ENCODE assay signal across 21 mouse cellular contexts in the genomic region with DNA sequence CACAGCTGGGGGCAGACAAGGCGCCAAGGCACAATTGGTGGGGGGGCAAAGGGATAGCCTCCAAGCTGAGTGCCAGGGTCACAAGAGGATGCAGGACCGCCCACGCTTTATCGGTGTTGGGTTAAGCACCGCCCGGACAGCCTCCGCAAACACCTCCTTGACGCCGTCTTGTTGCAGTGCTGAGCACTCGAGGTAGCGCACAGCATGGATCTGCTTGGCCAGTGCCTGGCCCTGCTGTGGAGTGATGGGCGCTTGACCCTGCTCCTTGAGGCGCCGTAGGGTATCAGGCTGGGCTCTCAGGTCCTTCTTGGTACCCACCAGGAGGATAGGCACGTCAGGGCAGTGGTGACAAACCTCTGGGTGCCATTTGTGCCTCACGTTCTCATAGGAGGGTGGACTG. TPM values are rescaled to one million over a fixed set of nuclear protein-coding genes. Genes with fewer than 3 reads are reported as not detected.
A peak's percentile ranks its signal among the peaks of the same experiment; 100 is the strongest.
DNase-seq lines count a peak whose midpoint lies in the region; ATAC-seq and TF ChIP-seq lines count a peak whose summit lies in the region.
"Had no signal": no experiment of that assay in that cellular context is flagged by ENCODE, and none has a peak within 500 bp of the region (broad histone marks: within the 10 kb centered on the region; RNA-seq: fewer than 3 reads in every experiment).

No protein-coding gene starts in this region.

- H3K9ac ChIP-seq in midbrain, embryonic 13.5 days (replicated peaks) = no peak overlapping the region
- no peak overlapping the region for H3K9ac ChIP-seq in midbrain, embryonic 14.5 days (replicated peaks; ENCODE audit: low read length)
- H3K9ac ChIP-seq: forebrain, embryonic 13.5 days; hindbrain, embryonic 12.5 days; limb, embryonic 12.5 days; stomach, embryonic 15.5 days had no signal

- no peak for TF ChIP-seq CTCF in layer of hippocampus, adult 2 months (conservative IDR thresholded peaks at IDR 0.05)
- no peak for TF ChIP-seq CTCF in G1E (IDR thresholded peaks at IDR 0.05; ENCODE audit: low read depth, low read length)

- no peaks in the 10 kb centered on the region for H3K4me1 ChIP-seq in midbrain, embryonic 13.5 days (replicated peaks)
- H3K4me1 ChIP-seq in midbrain, embryonic 14.5 days (ENCODE audit: control insufficient read depth, insufficient read depth, low read length) = no peaks in the 10 kb centered on the region
- peaks cover 72% of the 10 kb centered on the region for H3K4me1 ChIP-seq in G1E (ENCODE audit: insufficient read depth, low read depth, low read length)
- H3K4me1 ChIP-seq: forebrain, embryonic 13.5 days; hindbrain, embryonic 12.5 days; limb, embryonic 12.5 days had no signal

- H3K27ac ChIP-seq in layer of hippocampus, adult 2 months = peak overlapping the region; percentile 72
- no peak overlapping the region for H3K27ac ChIP-seq in midbrain, embryonic 13.5 days
- no peak overlapping the region for H3K27ac ChIP-seq in midbrain, embryonic 14.5 days (replicated peaks; ENCODE audit: low read depth, low read length)
- H3K27ac ChIP-seq: forebrain, embryonic 13.5 days; hindbrain, embryonic 12.5 days; kidney, postnatal 0 days; left cerebral cortex, adult 2 months; limb, embryonic 12.5 days; stomach, embryonic 15.5 days had no signal

- peak; percentile 15; the same call in 1 of the 2 replicates for ATAC-seq in midbrain, embryonic 13.5 days
- no peak; the same call in 1 of the 2 replicates for ATAC-seq in midbrain, embryonic 14.5 days (ENCODE audit: low FRiP score, low TSS enrichment)
- ATAC-seq in G1E (ENCODE audit: extremely low read depth, insufficient number of reproducible peaks, low FRiP score, poor library complexity, severe bottlenecking) = no peak
- ATAC-seq: forebrain, embryonic 13.5 days; intestine, postnatal 0 days had no signal

- no peak overlapping the region for H3K4me3 ChIP-seq in layer of hippocampus, adult 2 months
- no peak overlapping the region for H3K4me3 ChIP-seq in midbrain, embryonic 13.5 days (replicated peaks)
- H3K4me3 ChIP-seq in midbrain, embryonic 14.5 days (replicated peaks; ENCODE audit: low read depth, low read length) = no peak overlapping the region
- H3K4me3 ChIP-seq in G1E (ENCODE audit: low read depth, low read length) = 0 out of 2 replicates have a peak overlapping the region, but pooled peaks have one; percentile 3
- H3K4me3 ChIP-seq: forebrain, embryonic 13.5 days; hindbrain, embryonic 12.5 days; left cerebral cortex, adult 2 months; limb, embryonic 12.5 days; stomach, embryonic 15.5 days had no signal

- H3K27me3 ChIP-seq in midbrain, embryonic 13.5 days = no peaks in the 10 kb centered on the region
- H3K27me3 ChIP-seq in midbrain, embryonic 14.5 days (ENCODE audit: control insufficient read depth, insufficient read depth, low read length) = no peaks in the 10 kb centered on the region
- no peaks in the 10 kb centered on the region for H3K27me3 ChIP-seq in G1E (ENCODE audit: insufficient read depth, low read length)
- H3K27me3 ChIP-seq: forebrain, embryonic 13.5 days; hindbrain, embryonic 12.5 days; limb, embryonic 12.5 days; stomach, embryonic 15.5 days had no signal

- WGBS in midbrain, embryonic 13.5 days = 94% methylated on average over 16 of the region's 16 CpGs
- WGBS in midbrain, embryonic 14.5 days = 95% methylated on average over 16 of the region's 16 CpGs

- no peak overlapping the region for H3K4me2 ChIP-seq in midbrain, embryonic 13.5 days (replicated peaks)
- H3K4me2 ChIP-seq in midbrain, embryonic 14.5 days (ENCODE audit: low read length) = no peak overlapping the region
- H3K4me2 ChIP-seq: forebrain, embryonic 13.5 days; hindbrain, embryonic 12.5 days; limb, embryonic 12.5 days; liver, embryonic 11.5 days; stomach, embryonic 15.5 days had no signal

- peaks cover 48% of the 10 kb centered on the region for H3K36me3 ChIP-seq in midbrain, embryonic 13.5 days
- H3K36me3 ChIP-seq in midbrain, embryonic 14.5 days (ENCODE audit: control insufficient read depth, insufficient read depth, low read length) = peaks cover 31% of the 10 kb centered on the region
- H3K36me3 ChIP-seq in G1E (replicated peaks) = peaks cover 95% of the 10 kb centered on the region

- H3K9me3 ChIP-seq in midbrain, embryonic 13.5 days = no peaks in the 10 kb centered on the region
- H3K9me3 ChIP-seq in midbrain, embryonic 14.5 days (ENCODE audit: control insufficient read depth, low read length) = no peaks in the 10 kb centered on the region
- no peaks in the 10 kb centered on the region for H3K9me3 ChIP-seq in G1E (replicated peaks)
- H3K9me3 ChIP-seq: forebrain, embryonic 13.5 days; hindbrain, embryonic 12.5 days; limb, embryonic 12.5 days; stomach, embryonic 15.5 days had no signal

- intact Hi-C loops in heart, postnatal 14 days (cut with DNase I) = no loop called here

- DNase-seq in heart, adult 11 months = peak; percentile 90
- no peak for DNase-seq in heart, postnatal 14 days
- no peak for DNase-seq in layer of hippocampus, adult 2 months (ENCODE audit: low spot score in 2 of 2)
- no peak for DNase-seq in layer of hippocampus, postnatal 25 days (ENCODE audit: extremely low spot score in 1 of 2, low spot score in 1 of 2)
- DNase-seq in midbrain, embryonic 14.5 days = no peak
- DNase-seq in G1E (ENCODE audit: low spot score) = no peak
- DNase-seq in cerebellum, adult 11-12 months = no peak
- DNase-seq: adrenal gland, postnatal 25 days; cerebellum, postnatal 25 days; gastrocnemius, postnatal 10 days; lung, postnatal 36 days; right cerebral cortex, postnatal 25 days had no signal

RNA-seq across cellular contexts. Expression of a gene that starts 16.3 kb away (rescaled TPM):
- 10 to 100 TPM; 30.8 to 31.9 TPM for total RNA-seq in heart, postnatal 14 days (2021)
- total RNA-seq in layer of hippocampus, adult 2 months (2021) = 10 to 100 TPM; 23.4 to 23.9 TPM
- total RNA-seq in layer of hippocampus, postnatal 25 days (2021) = 10 to 100 TPM; 28.9 to 30.2 TPM
- polyA plus RNA-seq in midbrain, embryonic 13.5 days (2015; fragmentation: Nextera tagmentation; extraction: Ambion mirVana) = 14.4 and 17.6 TPM in 2 replicates
- 9.7 and 15.7 TPM in 2 replicates for polyA plus RNA-seq in midbrain, embryonic 14.5 days (2014; fragmentation: Nextera tagmentation; extraction: Ambion mirVana)
- 240 and 241 TPM in 2 replicates for total RNA-seq in G1E (2014; fragmentation: Nextera tagmentation)
- 50.4 and 68.5 TPM in 2 replicates for total RNA-seq in G1E (2017)
- 121 and 212 TPM in 2 replicates for polyA plus RNA-seq in G1E (2012)

RNA-seq across cellular contexts. Expression of a gene that starts 28.0 kb away (rescaled TPM):
- 10 to 100 TPM; 25.8 to 30.2 TPM for total RNA-seq in heart, postnatal 14 days (2021)
- total RNA-seq in layer of hippocampus, adult 2 months (2021) = 10 to 100 TPM; 61.3 to 66.8 TPM
- 10 to 100 TPM; 67.7 to 70.4 TPM for total RNA-seq in layer of hippocampus, postnatal 25 days (2021)
- 8.1 and 8.5 TPM in 2 replicates for polyA plus RNA-seq in midbrain, embryonic 13.5 days (2015; fragmentation: Nextera tagmentation; extraction: Ambion mirVana)
- polyA plus RNA-seq in midbrain, embryonic 14.5 days (2014; fragmentation: Nextera tagmentation; extraction: Ambion mirVana) = 9.5 and 11.3 TPM in 2 replicates
- total RNA-seq in G1E (2014; fragmentation: Nextera tagmentation) (25.8 and 27.3 TPM in 2 replicates), G1E (2017) (24.2 and 25.1 TPM in 2 replicates)
- 20.2 and 35.8 TPM in 2 replicates for polyA plus RNA-seq in G1E (2012)

RNA-seq across cellular contexts. Expression of a gene that starts 29.6 kb away (rescaled TPM):
- total RNA-seq in heart, postnatal 14 days (2021) = 10 to 100 TPM; 54.4 to 55.7 TPM
- total RNA-seq in layer of hippocampus, adult 2 months (2021) = 10 to 100 TPM; 24.3 to 30.6 TPM
- 10 to 100 TPM; 27.7 to 34.0 TPM for total RNA-seq in layer of hippocampus, postnatal 25 days (2021)
- 50.1 and 51.6 TPM in 2 replicates for polyA plus RNA-seq in midbrain, embryonic 13.5 days (2015; fragmentation: Nextera tagmentation; extraction: Ambion mirVana)
- polyA plus RNA-seq in midbrain, embryonic 14.5 days (2014; fragmentation: Nextera tagmentation; extraction: Ambion mirVana) = 47.9 and 55.8 TPM in 2 replicates
- total RNA-seq in G1E (2014; fragmentation: Nextera tagmentation) (60.1 and 61.9 TPM in 2 replicates), G1E (2017) (24.1 and 27.8 TPM in 2 replicates)
- polyA plus RNA-seq in G1E (2012) = 18.0 and 19.1 TPM in 2 replicates

RNA-seq across cellular contexts. Expression of a gene that starts 29.6 kb away (rescaled TPM):
- 10 to 100 TPM; 31.9 to 34.2 TPM for total RNA-seq in heart, postnatal 14 days (2021)
- 10 to 100 TPM; 40.7 to 45.0 TPM for total RNA-seq in layer of hippocampus, adult 2 months (2021)
- total RNA-seq in layer of hippocampus, postnatal 25 days (2021) = 10 to 100 TPM; 36.7 to 37.8 TPM
- polyA plus RNA-seq in midbrain, embryonic 13.5 days (2015; fragmentation: Nextera tagmentation; extraction: Ambion mirVana) = 27.2 and 27.4 TPM in 2 replicates
- 22.2 and 28.5 TPM in 2 replicates for polyA plus RNA-seq in midbrain, embryonic 14.5 days (2014; fragmentation: Nextera tagmentation; extraction: Ambion mirVana)
- total RNA-seq in G1E (2014; fragmentation: Nextera tagmentation) (172 and 179 TPM in 2 replicates), G1E (2017) (54.4 and 60.5 TPM in 2 replicates)
- polyA plus RNA-seq in G1E (2012) = 8.4 and 11.3 TPM in 2 replicates
